Mouse (Mus musculus): ENCODE results near the gene Pgr.

- TF ChIP-seq ZNF384 (IDR thresholded peaks at IDR 0.05; ENCODE audit: low read depth, low read length) (no peak), POLR2A (IDR thresholded peaks at IDR 0.05; ENCODE audit: control insufficient read depth in 1 of 2, insufficient read depth in 1 of 2, low read depth in 1 of 2, low read length in 2 of 2, poor library complexity in 1 of 2) (no peak), MAX (IDR thresholded peaks at IDR 0.05; ENCODE audit: low read length) (no peak), CTCF (IDR thresholded peaks at IDR 0.05 in 2 of 3, conservative IDR thresholded peaks at IDR 0.05 in 1 of 3; ENCODE audit: control insufficient read depth in 1 of 3, insufficient read depth in 1 of 3, low read depth in 2 of 3, low read length in 3 of 3, poor library complexity in 1 of 3, severe bottlenecking in 1 of 3) (no peak), MYC (IDR thresholded peaks at IDR 0.05; ENCODE audit: low read depth, low read length) (no peak), USF1 (IDR thresholded peaks at IDR 0.05; ENCODE audit: low read depth, low read length) (no peak), KAT2A (conservative IDR thresholded peaks at IDR 0.05; ENCODE audit: low read depth, low read length) (no peak), JUND (IDR thresholded peaks at IDR 0.05; ENCODE audit: low read depth, low read length) (no peak), SIN3A (IDR thresholded peaks at IDR 0.05; ENCODE audit: low read length) (no peak), RCOR1 (IDR thresholded peaks at IDR 0.05; ENCODE audit: low read depth, low read length) (no peak), ETS1 (IDR thresholded peaks at IDR 0.05; ENCODE audit: low read depth, low read length) (no peak)
Measured at GRCm38 (mm10) chr9:8857455-8857854, 42.2 kb upstream of the Pgr start.
